Mouse (Mus musculus) 3T3-L1 (cell line): ENCODE data around the gene Ruvbl2.
A peak's percentile ranks its signal among the peaks of the same experiment; 100 is the strongest.
"Not testable (repeated sequence)": the region's sequence is repeated elsewhere in the genome, so short reads cannot be mapped to it uniquely, and the experiment has no call there.

Source experiments
- DNase-seq: peaks from one replicate; pipeline ENCODE4 v3.0.0-alpha.2; 2015; ENCODE audit warnings: low read depth, low spot score

Gene Ruvbl2

DNA sequence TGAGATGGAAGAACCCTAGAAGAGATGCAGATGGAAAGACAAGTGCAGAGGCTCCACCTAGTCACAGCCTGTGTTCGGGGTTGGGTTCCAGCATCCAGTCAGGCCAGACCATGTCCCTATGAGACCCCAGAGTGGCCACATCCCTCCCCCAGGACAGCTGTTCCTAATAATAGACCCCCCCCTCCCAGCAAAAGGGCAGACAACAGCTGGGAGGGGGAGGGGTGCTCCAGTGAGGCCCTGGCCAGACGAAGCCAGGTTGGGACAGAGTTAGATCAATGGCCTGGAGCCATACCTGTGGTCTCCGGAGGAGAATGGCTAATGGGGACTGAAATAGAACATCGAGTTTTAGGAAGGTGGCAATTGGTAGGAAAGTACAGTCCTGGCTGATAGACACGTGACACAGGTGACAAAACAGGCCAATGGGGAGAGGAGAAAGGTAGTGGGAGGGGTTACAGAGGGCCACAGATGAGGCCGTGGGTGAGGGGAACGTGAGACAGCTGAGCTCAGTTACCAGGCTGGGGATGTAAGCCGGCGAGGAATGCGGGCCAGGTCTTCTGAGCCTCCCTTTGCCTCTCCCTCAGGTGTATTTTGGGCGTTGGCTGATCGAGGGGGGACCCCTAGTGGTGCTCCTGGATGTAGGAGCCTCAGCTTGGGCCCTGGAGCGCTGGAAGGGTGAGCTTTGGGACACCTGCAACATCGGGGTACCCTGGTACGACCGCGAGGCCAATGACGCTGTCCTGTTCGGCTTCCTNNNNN lies at the start of gene Ruvbl2:
Gene Ruvbl2 (minus strand): TSS at position 576 of the 756 bp plus-strand sequence.
- DNase-seq: no peak

DNA sequence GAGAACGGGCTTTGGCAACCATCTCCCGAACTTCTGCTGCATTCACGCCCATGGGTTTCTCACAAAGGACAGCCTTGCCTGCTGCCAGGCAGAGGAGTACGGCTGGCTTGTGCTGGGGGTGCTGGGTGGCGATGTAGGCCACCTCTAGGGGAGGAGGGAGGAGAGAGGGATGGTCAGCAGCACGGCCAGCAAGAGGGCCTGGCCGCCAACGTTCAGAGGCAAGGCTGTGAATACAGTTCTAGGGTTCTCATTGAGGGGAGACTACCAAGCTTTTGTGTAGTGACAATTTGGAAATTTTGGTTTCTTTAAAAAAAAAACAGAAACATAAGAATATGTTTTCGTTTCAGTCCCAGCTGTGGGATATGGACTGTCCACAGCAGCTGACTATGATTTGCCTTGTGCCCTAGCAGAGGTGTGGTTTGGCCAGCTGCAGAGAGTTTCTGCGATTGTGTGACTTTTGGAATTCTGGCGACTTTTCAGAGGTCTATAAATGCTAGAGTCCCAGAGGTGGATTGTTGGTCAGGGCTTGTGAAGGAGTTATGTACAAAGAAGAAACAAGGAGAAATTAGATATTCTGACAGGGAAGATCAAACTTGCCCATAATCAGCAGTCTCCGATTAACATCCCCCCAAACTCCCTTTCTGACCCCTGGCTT lies 49.0 kb upstream of the Ruvbl2 start, which contains the start of gene Gm45808:
Gene Gm45808 (minus strand): TSS at position 51 of the 655 bp plus-strand sequence.
- no peak for DNase-seq

DNA sequence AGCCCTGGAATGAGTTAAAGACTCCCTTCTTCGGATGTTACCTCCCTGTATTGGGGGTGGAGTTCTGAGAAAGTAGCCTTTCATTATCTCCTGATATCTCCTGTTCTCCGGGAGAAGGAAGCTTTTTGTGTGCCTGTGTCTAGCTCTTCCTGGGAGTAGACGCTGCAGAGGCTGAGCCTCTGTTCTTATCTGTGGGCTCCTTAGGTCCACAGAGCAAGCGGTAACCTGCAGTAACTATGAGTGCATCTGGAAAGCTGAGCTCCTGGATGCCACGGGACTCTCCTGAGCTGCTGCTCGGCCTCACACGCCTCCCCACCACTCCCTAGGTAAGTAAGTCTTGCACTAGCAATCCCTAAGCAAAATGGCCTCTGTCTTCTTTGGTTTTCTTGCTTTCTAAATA lies 48.3 kb upstream of the Ruvbl2 start:
- no peak for DNase-seq

DNA sequence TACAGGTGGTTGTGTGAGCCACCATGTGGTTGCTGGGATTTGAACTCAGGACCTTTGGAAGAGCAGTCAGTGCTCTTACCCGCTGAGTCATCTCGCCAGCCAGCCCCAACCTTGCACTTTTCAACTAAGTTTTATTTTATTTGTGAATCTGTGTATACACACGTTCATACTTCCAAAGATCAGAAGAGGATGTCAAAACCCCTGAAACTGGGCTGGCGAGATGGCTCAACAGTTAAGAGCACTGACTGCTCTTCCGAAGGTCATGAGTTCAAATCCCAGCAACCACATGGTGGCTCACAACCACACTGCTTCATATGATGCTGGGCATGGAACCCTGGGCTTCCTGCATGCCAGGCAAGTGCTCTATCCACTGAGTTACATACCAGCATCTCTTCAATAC lies 47.1 kb upstream of the Ruvbl2 start:
- not testable (repeated sequence) for DNase-seq

DNA sequence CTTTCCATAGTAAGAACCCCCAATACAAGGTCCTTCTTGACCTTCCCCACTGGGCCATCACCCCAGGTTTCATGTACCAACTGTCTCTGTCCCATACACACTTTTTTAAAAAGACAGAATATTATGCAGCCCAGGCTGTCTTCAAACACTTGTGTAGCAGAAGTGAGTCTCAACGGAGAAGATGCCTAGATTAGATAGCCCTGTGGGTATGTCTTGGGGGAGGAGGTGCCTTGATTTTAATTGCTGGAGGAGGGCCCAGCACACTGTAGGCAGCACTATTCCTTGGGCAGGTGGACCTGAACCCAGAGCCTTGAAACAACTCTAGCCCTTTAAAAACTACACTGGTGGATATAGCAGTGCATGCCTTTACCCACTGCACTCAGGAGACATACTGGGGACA lies 44.3 kb upstream of the Ruvbl2 start:
- no peak for DNase-seq

DNA sequence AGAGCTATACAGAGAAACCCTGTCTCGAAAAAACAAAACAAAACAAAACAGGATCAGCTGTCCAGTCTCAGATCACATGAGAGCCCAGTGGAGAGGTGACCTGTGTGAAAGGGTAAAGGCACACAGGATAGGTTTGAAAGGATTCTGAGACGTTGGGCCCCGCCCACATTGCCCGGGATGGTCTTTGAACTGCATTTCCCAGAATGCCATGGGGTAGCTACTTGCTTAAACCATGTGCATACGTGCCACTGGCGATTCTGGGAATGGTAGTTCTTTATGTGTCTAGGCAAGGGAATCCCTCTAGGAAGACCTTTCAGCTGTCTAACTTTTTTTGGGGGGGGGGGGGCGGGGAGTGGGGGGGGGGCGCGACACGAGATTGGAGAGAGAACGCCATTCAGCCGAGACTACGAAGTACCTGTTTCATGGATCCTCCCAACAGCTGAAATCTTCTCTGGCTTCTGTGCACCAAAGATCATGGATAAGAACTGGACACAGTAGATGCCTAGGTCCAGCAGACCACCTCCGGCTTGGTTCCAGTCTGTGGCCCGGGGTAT lies 43.6 kb upstream of the Ruvbl2 start, which contains the start of gene Tulp2:
Gene Tulp2 (plus strand): TSS at position 504 of the 554 bp plus-strand sequence.
- DNase-seq: peak; percentile 71

DNA sequence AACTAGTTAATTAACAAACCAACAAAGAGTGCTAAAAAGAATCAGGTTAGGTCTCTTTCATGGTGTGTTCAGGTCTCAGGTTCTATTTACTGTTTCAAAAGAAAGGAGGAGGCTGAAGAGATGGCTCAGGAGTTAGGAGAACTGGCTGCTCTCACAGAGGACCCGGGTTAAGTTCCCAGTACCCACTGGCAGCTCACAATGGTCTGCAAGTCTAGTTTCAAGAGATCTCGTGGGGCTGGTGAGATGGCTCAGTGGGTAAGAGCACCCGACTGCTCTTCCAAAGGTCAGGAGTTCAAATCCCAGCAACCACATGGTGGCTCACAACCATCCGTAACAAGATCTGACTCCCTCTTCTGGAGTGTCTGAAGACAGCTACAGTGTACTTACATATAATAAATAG lies 42.4 kb upstream of the Ruvbl2 start:
- DNase-seq: not testable (repeated sequence)

DNA sequence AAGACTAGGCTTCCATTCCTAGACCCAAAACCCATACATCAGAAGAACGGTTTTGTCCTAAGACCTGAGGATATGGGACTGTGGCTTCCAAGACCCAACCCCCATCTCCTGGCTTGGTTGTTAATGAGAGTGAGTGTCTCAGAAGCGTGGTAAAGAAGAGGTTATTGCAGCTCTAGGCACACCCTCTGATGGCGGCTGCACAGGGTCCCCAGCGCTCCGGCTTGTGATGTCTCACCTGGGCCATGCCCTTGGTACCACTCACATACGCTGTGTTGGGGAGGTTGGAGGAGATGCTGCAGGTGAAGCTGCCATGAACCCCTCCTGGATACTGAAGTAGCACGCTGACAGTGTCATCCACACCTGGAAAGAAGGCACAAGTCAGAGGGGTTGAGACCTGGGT lies 40.9 kb upstream of the Ruvbl2 start:
- no peak for DNase-seq

DNA sequence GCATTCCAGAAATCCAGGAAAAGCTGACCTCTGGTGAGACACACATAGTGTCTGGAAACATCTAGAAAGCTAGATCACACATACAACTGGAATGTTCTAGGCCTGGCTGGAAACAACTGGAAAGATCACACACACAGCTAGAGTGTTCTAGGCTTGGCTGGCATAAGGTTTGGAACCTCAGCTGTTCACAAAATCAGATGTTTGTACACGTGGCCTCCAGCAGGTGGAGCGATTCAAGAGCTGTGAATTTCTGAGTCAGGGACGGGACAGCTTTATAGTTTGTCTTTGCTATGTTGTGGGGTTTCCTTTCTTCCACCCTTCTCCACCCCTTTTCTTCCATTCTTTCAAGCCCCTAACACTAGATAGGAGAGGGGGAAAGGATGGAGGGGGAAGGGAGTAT lies 39.1 kb upstream of the Ruvbl2 start:
- DNase-seq: peak; percentile 76

DNA sequence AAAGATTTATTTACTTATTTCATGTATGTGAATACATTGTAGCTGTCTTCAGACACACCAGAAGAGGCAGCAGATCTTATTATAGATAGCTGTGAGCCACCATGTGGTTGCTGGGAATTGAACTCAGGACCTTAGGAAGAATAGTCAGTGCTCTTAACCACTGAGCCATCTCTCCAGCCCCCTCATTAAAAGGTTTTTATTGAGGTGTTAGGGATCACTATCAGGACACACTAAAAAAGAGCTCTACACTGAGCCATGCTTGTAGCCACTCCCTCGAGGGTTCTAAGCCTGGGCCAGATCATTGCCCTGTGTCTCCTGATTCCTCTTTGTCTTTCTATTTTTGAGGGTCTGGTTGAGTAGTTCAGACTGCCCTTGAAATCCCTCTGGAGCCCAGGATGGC lies 38.6 kb upstream of the Ruvbl2 start:
- DNase-seq: no peak

DNA sequence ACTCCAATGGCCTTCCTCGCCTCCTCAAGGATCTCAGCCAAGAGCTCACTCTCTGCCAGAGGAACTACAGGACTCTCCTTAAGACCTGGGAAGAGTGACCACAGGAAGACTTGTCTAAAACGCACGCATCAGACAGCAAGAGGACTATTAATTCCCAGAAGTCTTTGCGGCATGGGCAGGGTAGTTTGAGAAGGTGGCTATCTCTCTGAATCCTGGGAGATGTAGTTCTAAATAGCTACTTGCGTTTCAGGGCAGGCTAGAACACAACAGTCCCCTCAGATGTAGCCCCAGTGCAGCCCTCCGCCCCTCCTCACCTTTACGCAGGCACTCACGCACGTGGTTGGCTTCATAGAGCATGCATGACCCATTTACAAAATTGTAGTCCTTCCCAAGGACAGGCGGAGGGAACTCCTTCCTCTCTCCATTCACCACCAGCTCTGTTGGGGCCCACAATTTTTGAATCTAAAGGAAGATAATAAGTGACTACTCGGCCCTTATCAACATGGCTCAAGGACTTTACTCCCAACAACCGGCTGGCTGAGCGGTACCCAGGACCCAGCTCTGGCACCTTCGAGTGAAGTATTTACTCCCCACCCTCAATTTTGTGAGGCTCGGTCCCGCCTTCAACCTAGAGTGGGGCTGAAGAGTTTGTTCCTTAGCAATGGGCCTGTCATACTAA lies 37.5 kb upstream of the Ruvbl2 start:
- DNase-seq: peak; percentile 39

DNA sequence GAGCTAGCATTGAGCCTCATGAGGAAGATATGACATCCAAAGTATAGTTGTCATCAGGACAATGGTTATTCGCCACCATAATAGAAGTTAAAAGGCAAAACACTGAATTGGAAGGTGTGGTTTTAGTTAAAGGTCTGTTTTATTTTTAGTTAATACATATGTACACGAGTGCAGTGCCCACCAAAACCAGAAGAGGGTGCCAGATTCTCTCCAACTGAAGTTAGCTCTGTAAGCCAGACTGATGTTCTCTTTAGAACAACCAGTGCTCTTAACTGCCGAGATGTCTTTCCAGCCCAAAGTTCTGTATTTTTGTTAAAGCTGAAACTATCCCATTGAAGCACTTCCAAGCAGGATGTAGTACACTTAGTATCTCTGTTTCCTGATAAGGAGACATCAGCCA lies 33.0 kb upstream of the Ruvbl2 start:
- peak; percentile 86 for DNase-seq

DNA sequence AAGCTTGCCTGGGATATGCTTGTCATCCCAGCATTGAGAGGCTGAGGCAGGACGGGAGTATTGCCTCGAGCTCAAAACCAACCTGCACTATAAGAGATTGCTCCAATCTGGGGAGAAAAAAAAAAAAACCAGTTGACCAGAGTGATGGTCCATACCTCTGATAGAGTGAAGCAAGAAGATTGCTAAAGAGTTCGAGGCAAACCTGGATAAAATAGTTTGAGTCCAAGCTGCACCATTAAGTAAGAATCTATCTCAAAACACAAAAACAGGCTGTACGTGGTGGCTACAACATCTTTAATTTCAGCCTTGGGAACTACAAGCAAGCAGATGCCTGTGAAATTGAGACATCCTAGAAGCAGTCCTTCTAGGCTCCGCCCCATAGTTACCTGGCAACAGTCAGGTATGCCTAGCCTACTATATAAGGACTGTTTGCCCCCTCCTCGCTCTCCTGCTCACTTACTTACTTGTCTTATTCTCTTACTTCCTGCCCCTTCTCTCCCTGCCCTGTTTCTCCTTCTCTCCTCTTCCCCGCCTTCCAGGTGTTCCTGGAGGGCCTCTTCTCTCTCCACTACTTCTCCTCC lies 29.3 kb upstream of the Ruvbl2 start:
- no peak for DNase-seq

DNA sequence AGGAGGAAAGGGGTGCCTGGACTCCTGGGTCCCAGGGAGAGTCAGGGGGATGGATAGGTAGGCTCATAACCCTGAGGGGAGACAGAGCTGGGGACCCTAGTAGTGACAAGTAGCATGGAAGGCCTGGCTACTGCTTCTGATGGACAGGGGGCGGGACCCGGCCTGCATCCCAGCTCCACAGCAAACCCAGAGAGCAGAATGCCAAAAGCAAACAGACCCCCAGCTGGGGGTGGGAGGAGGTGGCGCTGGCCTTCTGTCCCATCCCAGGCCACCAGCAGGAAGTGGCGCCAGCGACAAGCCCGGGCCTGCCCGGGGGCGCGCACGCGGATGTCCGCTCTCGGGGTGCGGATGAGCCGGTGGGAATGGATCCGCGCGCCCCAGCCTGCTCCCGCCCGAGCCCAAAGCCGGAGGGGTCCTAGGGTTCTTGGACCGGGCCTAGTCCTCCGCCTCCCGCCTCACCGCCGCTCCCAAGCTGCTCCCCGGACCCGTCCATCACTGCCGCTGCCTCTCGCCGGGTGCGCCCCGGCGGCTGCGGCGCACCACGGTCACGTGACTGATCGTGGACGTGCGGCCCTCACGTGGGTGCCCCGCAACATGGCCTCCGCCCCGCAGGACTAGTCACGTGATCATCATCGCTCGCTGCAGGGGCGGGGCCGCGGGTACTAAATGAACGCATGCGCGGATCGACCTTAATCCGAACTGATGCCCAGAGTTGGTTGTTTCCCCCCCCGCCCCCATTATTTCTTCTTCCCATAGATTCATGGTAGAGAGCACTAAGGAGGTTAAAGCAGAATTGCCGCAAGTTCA lies 28.6 kb upstream of the Ruvbl2 start, which contains the start of gene Bax:
Gene Bax (minus strand): TSS at position 616 of the 807 bp plus-strand sequence.
- DNase-seq: peak; percentile 90

DNA sequence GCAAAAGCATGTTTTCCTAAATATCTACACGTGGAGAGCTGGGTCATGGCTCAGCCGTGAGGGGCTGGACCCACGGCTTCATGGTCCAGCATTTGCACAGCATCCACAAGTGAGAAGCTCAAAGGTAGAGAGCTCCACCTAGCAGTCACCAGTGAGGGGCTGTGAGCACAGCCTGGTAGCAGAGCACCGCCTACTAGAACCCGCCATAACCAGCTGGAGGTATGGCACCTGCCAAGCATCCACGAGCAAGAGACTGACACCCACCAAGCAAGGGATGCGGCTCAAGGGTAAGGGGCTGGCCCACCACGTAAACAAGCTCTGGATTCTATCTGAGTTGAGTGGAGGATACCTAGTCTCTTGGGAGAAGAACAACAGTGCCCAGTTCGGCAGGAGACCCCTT lies 27.7 kb upstream of the Ruvbl2 start:
- DNase-seq: no peak

DNA sequence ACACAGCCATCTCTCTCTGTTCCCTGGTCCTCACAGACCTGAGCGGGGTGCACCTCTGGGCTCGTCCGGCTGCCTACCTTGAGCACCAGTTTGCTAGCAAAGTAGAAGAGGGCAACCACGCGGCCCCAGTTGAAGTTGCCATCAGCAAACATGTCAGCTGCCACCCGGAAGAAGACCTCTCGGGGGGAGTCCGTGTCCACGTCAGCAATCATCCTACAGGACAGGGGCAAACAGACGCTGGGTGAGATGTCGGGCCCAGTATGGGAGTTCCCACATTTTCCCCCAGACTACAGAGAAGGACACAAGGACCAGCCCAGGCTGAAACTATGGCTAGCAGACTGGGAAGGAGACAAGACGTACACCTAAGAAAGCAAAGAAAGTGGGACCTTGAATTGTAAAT lies 27.2 kb upstream of the Ruvbl2 start:
- no peak for DNase-seq

DNA sequence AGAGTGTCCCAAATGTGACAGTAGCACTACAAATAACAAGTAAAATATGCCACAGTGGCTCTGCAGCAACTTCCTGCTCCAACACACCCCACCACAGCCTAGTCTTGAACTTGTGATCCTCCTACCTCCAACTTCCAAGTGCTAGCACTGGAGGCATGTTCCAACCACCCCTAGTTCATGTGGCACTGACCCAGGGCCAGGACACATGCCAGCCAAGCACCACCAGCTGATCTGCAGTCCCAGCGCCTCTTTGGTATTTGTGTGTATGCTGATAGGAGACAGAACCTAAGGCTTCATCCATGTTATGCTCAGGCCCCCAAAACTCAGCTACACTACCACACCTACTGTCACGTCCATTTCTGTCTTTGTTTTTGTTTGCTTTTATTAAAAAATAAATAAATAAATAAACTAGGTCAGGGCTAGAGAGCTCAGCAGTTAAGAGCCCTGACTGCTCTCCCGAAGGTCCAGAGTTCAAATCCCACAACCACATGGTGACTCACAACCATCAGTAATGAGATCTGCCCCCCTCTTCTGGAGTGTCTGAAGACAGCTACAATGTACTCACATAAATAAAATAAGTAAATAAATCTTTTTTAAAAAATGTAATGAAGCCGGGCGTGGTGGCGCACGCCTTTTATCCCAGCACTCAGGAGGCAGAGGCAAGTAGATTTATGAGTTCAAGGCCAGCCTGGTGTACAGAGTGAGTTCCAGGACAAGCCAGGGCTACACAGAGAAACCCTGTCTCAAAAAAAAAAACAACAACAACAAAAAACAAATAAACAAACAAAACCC lies 26.3 kb upstream of the Ruvbl2 start:
- no peak for DNase-seq

DNA sequence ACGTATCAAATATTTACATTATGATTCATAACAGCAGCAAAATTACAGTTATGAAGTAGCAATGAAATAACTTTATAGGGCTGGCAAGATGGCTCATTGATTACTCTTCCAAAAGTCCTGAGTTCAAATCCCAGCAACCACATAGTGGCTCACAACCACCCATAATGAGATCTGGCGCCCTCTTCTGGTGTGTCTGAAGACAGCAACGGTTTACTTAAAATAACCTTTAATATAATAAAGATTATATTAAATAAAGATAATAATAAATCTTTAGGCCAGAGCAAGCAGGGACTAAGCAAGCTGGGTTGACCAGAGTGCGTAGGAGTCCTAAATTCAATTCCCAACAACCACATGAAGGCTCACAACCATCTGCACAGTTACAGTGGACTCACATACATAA lies 25.0 kb upstream of the Ruvbl2 start:
- DNase-seq: not testable (repeated sequence)

DNA sequence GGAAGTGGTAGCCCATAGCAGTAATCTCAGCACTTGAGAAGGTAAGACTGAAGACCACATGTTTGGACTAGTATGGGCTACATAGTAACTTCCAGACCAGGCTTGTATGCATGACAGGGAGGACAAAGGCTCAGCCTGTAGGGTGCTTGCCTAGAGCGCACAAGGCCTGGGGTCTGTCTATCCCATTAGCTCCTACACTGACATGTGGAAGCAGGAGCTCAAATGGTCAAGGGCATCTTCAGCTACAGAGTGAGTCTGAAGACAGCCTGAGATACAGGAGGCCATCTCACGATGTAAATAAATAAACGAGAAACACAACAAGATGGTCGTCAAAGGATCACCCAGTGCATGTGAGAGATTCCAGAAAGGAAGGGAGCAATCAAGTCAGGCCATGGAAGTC lies 24.4 kb upstream of the Ruvbl2 start:
- DNase-seq: no peak

DNA sequence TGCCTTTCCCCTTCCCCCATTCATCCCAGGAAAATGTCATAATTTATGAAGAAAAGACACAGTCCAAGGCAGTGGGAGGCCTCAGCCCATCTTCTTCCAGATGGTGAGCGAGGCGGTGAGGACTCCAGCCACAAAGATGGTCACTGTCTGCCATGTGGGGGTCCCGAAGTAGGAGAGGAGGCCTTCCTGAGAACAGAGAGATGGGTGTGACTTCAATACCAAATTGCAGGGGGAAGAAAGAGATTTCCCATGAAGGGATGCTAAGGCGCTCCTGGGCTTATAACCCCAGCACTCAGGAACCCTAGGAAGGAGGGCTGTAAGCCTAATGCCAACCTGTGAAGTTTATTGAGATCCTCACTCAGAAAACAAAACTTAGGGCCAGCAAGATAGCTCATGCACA lies 23.9 kb upstream of the Ruvbl2 start:
- no peak for DNase-seq
